Mouse (Mus musculus) heart, adult 9 months (tissue): ENCODE measurements around the gene Traf1.

Source experiments
- DNase-seq, 2 experiments: peaks; one replicate each; pipeline ENCODE4 v3.0.0; 2022; ENCODE audit warnings: low spot score in 2 of 2

Traf1 gene

DNA sequence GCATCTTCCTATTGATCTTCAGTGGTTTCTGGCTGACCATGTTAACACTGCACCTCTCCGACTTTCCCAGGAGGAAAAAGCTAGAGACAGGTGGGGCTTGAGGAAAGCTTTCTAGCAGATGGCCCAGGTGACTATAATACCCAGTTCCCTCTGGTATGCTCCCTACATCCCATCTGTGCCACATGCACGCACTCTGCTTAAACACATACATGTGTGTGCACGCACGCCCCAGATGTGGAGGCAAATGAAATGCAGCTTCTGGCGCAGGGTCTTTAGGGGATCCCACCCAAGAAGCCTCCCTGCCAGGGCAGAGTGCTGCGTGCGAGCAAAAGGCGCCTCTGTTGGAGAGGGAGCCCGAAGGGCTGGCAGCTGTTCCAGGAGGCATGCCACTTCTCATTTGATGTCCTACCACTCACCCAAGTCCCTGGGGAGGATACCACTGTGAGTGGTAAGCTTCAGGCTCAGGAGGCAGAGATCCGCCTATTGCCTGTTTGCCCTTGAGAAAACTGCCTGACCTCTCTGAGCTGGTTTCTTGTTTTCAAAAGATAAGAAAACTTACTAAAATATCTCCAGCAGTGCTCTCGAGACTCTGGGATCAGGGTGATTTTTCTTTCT, 20.4 kb downstream of the Traf1 start:
- no peak for DNase-seq

DNA sequence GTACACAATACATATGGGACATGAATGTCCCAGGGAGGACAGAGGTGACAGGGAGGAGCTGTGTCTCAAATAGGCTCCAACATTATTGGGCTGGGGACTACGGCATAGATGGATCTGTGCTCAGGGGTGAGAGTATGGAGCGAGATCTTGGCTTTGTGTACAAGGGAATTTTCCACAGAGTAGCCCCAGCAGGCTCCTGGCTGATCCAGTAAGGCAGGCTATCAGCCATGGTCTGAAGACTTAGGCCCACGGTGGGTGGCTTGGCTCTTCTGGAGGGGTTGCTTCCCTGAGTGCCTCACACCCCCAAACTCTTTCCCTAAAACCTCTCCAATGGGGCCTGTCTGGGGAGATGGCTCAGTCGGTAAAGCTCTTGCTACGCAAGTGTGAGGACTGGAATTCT, 21.3 kb downstream of the Traf1 start:
- DNase-seq, result no peak

DNA sequence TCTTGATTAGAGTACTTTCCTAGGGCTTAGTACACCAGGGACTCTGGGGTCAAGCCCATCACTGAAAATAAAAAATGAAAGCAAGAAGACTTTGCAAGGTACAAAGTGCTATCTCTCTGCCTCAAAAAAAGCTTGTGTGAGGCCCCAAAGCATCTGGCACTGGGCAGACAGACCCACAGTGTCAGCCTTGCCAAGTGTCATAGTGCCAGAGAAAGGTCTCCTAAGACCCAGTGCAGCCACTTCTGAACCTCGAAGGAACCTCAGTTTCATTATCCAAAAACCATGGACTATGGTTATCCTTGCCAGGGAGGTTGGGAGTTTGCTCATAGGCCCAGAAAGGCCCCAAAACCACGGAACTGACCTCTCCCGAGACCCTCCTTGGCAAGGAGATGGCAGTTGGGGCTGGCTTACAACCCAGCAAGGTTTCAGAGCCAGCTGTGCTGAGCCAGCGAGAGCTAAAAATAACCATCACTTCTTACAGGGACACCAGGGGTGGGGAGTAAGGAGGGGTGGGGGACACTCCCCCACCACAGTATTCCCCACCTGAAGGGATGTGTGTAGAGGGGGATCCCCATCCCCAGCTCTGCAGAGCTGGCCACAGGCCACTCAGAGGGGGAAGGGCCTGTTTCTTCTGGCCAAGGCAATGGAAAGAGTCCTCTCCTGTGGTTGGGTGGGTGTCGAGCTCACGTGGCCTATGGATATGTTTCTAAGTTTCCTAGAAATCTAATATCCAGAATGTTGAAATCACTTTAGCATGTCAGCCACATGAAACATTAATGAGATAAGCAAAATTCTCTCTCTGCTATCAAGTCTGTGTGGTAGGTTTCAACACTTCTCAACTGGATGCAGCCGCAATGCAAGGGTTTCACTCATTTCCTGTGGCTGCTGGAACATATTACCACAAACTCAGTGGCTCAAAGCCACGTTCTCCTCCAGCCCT, 23.0 kb downstream of the Traf1 start:
- DNase-seq, result peak; percentile 47 to 48

DNA sequence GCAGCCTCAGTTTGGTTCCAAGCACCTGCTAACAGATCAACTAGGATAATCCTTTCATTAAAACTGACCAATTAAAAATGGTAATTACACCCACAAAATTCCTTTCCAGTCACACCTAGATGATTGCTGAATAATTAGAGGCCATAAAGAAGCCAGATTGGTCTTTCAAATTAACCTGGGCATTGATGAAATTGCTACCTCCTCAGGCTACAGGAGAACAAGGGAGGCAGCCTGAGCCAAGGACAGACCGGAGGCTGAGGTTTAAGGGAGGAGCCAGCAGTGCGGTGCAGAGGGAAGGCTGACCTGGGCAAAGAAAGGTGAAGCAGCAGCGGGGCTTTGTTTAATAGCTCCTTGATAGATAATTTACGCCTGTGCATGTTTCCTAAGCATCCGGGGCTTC, 24.1 kb downstream of the Traf1 start:
- DNase-seq, result no peak

DNA sequence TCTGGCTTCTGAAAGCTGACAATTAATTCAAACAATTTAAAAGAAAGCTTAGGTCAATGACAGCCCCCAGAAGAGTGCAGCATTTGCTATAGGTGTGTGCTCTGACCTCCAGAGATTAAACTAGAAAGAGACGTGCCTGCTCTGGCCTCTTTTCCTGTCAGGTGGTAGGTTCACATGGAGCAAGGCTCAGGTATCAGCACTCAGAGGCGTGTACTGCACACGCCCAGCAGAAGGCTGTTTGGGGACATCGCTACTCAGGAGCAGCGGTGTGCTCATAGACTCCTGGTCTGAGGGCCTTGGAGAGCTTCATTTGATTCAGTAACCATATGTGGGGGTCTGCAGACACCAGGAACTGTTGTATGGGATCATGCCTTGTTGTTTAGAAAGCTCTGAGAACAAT, 34.3 kb downstream of the Traf1 start:
- DNase-seq, result no peak

DNA sequence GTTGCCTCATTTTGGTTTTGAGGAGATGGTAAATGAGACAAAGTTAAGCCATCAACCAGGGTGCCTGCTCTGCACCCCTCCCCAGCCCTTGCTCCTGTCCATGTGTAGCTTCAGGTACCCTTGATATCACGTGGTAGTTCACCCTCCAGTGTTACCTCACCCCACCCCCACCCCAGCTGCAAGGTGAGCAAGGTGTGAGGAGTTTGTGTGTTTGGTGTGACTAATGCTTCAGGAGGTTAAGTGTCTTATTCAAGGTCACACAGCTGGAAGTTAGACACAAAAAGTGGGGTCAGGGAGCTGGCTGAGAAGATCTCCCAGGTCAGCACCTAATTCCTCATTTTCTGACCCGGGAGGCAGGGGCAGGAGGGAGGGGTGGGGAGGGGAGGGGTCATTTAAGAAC, 38.8 kb downstream of the Traf1 start:
- DNase-seq, result no peak

DNA sequence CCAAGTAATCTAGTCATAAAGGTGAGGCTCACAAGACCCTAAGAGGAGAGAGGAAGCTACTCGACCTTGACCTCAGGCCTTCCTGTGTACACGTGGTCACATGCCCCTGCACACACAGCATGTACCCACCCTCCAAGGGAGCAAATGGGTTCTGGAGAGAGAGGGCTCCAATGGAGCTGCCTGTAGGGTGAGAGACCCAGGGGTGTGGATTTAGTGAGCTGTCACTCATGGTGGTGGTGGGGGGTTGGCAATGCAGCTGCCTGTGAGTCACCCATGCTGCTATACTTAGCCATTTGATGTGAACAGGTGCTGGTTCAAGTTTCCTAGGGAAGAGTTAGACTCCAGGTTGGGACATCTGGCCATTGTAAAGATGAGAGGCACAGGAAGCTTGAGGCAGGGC, 41.4 kb downstream of the Traf1 start:
- DNase-seq, result no peak

DNA sequence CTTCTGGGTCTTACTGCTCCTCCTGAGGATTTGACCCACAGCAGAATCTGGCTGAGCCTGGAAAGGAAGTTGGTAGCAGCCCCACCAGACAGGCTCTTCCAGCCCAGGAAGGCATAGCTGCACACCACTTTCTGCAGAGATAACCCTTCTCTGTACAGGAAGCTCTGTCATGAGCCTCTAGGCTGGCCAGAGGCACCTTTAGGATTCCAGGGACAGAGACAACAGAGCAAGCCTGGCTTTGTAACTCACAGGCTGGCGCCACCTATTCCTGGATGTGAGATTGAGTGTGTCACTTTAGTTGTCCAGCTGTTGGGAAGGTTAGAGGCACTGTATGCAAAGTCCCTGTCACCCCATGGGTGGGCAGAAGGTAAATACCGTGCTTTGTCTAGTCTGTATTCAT, 46.5 kb downstream of the Traf1 start:
- no peak for DNase-seq

DNA sequence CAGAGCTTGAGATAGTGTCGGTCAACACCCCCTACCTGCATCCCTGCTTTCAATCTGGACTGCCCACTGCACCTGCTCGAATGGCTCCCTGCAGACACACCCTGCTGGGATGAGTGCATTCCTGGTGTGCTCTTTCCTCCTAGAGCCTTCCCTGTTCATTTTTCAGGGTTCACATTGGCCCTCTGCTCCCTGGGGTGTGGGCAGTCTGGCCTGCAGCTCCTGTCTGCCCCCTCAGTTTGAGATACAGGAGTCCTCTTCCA, 46.8 kb downstream of the Traf1 start:
- no peak for DNase-seq

DNA sequence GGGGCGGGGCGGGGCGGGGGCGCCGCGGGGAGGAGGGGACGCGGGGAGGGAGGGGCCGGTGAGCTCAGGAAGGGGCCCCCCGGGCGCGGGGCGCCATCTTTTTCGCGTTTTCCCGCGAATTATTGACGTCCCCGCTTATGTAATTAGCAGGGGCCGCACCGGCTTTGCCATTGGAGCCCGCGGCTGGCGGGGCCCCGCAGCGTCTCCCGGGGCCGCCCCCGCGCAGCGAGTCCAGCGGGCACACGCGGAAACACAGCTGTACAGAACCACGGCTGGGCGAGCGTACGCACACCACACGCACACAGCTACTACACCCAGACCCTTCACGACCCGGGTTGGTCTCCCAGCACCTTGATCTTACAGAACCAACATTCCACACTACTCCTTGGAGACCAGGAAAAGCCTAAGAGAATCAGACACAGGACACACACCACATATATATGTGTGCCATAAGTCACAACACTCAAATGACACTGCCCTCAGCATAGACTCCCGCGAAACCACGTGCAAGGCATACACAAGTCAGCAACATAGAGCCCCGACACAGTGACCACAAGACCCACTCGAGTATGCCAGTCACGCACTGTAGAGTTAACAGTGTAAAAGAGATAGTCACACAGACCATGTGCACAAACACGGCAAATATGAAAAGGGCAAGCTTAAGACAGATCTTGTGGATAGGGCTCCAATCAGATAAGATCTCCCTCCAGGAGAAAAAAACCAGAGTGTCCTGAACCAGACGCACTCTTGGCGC, 47.3 kb downstream of the Traf1 start:
- peak; percentile 44 to 68 for DNase-seq

DNA sequence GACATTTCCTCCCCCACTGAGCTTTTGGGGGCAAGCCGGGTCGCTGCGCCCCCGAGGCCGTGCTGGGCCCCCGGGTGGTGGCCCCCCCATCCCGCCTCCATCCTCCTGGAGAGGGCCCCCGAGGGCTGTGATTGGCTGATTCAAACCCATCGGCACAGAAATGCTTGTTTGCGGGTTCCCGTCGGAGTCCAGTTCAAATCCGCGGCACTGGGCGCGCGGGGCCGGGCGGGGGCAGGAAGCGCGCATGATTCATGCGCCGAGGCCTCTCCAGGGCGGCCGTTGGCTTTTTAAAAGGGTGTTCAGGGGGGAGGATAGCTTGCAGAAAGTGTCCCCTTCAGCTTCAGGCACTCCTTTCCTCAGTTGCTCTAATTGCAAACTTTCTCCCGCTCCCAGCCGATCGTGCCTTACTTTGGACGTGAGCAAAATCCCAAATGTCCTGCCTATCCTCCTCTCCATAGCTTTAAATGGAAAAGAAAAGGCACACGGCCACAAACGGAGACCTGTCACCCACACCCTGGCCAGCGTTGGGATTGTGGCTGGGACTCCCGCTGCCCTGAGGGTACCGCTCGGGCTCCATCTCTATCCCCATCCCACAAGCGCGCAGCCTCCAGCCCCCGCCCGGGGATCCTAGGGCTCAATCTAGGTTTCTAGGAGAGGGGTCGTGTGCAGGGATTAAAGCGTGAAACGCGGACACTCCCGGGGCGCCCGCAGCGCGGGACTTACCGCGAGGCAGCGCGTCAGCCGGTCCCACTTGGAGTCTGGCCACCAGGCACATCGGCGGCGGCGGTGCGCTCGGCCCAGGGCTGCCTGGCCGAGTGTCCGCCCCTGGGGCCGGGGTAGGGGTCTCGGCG, 48.1 kb downstream of the Traf1 start, which contains the start of gene Phf19:
Phf19 (minus strand) TSS at position 809 of the 851 bp plus-strand sequence.
- peak; percentile 35 to 39 for DNase-seq

DNA sequence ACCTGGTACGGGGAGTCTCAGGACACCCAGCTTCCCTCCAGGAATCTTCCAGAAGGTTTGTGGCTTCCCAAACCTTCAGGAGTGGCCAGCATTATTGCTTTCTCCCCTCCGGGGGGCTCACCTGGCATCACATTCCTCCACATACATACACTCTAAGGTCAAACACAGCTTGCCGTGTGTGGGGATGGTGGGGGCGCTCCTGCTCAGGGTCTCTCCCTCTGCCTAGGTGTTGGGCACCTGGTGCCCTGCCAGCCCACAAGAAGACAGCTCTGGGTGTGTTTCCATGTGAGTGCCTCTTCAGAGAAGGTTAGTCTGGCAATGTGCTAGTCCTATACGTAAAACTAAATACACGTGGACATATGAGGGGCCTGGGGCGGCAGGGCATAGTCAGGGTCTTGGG, 49.0 kb downstream of the Traf1 start:
- no peak for DNase-seq

DNA sequence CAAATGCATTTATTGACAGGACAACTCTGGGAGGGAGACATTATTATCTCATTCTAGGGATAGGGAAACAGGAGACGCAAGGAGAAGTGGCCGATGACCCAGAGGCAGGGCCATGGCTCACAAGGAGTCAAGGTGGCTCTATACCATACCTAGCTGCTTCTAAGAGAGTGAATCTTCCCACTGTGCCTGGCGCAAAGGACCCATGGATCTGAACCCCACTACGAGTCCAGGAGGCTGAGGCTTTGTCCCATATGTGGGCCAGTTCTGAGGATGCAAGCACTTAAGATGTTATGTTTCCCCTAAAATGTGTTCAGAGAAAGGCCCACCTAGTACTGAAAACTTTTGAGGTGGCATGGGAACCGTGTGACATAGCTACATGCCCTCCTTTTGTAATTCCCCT, 49.7 kb downstream of the Traf1 start:
- no peak for DNase-seq

DNA sequence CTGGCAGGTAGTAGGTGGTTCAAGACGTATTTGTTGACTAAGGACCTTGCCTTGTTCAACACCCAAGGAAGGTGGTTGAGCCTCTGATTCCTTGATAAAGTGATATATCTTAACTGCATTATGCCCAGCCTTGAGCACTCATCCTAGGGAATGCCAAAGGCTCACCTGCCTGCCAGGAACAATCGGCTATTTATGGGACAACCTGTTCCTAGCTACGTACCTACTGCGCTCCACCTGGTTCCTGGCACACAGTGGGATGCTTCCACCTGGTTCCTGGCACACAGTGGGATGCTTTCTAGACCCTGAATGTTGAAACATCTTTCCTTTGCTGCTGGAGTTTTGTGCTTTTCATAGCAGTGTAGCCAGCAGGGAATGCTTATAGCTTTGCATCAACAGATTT, 51.9 kb downstream of the Traf1 start:
- no peak for DNase-seq

DNA sequence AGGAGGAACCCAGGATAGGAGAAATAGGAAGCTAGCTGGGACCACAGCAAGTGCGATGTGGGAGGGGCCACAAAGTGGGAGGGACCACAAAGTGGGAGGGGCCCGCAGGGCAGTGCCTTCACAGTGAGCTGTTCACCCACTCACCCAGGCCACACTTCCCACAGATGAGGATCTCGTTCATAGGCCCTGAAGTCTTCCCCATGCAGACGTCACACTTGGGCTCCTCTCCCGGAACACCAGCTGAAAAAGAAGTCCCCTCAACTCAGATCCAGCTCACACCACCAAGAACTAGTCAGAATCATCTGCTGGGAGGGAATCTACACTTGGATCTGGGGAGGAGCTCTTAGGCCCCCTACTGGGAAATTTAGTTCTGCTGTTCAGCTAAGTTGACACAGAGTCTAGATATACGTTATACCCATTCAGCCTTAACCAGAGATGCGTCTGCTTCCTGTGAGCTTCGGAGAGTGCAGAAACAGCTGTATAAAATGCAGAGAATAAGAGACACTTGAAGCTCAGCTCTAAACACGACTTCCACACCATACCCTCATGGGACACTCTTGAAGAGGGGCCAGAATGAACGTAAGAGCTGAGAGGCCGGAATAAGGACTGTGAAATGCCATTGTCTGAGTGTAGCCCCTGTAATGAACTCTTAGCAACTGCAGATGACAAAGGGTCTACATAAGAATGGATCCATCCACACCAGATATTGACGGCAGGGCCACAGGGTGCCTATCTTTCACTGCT, 54.5 kb downstream of the Traf1 start:
- peak; percentile 75 to 78 for DNase-seq

DNA sequence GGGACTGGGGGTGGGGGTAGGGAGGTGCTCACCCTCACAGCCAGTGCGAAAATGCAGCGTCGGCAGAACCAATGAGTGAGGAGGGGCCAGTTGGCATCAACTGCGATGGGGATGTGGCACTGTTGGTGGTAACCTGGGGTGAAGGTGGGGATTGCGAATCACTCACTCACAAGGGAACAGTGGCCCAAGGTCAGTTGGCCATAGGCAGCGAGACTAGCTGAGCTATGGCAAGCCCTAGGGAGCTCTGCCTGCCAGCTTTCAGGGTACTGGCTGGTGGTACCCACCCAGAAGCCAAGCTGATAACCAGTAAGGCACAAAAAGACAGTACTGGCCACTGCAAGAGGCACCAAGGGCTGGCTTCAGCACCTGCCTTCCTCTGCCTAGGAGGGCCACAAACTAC, 55.1 kb downstream of the Traf1 start:
- DNase-seq, result no peak

DNA sequence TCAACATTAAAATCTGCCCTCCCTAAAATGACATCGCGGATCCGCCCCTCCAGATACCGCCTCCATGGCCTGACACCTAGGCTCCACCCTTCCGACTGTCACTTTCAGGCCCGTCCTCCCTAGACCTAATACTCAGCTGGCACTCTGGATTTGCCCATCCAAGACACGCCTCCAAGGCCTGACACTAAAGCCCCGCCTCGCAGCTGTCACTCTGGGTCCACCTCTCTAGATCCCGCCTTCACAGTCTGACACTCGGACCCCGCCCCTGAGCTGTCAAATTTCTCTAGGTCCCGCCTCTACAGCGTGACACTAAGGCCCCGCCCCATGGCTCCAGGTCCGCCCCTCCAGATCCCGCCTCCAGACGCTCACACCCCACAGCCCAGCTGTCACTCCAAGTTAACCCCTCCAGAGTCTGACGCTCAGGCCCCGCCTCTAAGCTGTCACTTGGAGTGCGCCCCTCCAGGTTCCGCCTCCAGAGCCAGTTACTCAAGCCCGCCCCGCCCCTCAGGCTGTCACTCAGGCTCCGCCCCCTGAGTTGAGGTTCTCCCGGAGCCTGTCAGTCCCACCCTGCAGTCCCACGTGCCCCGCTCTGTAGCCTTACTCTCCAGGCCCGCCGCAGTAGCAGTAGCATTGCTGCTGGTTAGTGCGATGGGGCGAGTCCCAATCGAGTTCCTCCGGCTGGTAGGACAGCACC, 56.6 kb downstream of the Traf1 start:
- DNase-seq, result peak; percentile 99

DNA sequence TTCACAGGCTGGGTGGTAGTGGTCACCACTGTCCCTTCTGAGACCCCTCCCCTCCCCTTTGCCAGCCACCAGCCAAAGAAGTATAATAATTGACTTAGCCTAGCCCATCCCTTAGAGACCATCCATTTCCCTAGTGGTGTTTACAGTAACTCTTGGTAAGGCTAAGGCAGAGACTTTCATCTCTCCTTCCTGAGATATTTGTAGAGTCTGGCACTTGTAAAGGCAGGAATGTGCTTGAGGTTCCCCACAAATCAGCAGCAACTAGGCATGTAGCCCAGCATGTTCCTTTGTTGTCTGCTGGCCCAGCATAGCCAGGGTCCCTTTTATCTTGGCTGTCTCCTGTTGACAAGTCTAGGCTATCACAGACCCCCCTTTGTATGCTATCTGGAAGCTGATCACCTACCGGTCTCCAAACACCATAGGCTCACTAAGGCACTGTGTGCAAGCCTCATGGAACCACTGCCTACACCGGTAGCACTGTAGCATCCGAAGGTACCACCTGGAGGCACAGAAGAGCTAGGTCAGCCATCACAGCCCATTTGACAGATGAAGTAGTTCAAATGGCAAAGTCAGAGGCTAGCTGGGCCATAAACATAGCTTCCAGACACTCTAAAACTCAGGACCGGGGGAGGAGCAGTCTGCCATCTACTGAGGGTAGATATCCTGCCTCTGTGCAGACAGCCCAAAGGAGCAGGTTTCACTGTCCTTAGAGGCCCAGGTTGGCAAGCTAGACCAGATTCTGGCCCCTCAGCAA, 57.7 kb downstream of the Traf1 start:
- DNase-seq, result no peak

DNA sequence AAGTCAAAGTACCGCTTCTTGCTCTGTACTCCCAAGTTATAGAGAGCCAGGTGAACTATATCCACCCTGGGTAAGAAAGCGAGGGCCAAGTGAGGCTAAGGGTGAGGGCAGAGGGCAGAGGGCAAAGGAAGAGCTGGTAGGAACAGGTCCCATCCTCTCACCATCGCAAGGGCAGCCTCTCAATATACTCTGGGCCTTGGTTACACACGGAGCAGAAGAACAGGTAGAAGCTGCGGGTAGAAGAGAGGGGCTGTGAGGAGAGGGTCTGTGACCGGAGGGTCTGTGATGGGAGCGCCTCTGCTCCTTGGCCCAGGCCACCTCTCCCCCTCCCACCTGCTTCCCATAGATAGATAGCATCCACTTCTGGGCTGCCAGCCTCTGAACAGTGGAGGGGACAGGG, 58.4 kb downstream of the Traf1 start:
- no peak for DNase-seq

DNA sequence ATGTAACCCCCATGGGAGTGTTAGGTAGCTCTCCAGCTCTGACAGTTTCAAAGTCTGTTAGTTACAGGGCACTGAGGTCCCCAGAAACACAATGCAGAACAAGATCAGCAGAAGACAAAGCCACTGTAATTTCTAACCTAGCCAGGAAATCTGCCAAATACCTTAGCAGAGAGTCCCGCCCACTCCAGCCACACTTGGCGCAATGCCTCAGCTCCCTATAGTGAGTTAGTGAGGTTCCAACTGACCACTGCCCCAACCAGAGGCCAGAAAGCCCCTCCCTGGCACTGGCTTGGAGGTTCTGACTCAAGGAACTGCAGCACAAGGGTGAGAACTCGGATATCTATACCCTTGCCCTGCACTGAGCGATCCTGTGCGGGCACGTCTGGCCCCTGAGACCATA, 58.8 kb downstream of the Traf1 start:
- no peak for DNase-seq
